Mouse (Mus musculus) forebrain, embryonic 16.5 days (tissue): ENCODE measurements around the gene Nfe2l2. TPM values are rescaled to one million over a fixed set of nuclear protein-coding genes. Genes with fewer than 3 reads are reported as not detected.

Experiments
- ATAC-seq: fragments of 200-750 bp; cut with Nextera tagmentation; 2 replicates; pipeline ENCODE4 v1.8.0; 2017; ENCODE audit warnings: mild to moderate bottlenecking, moderate library complexity
- H3K27ac ChIP-seq: fragments of 300-500 bp; sonication (generic); 2 replicates; pipeline ENCODE4 v1.5.1; 2014; ENCODE audit warnings: low read length, control low read depth
- H3K27me3 ChIP-seq: fragments of 300-500 bp; sonication (generic); replicated peaks from 2 replicates; pipeline ENCODE4 v1.6.1; 2014; ENCODE audit warnings: low read length; ENCODE audit not compliant: control insufficient read depth, insufficient read depth
- H3K36me3 ChIP-seq: fragments of 300-500 bp; sonication (generic); 2 replicates; pipeline ENCODE4 v1.6.1; 2014; ENCODE audit not compliant: control insufficient read depth, insufficient read depth
- H3K4me1 ChIP-seq: fragments of 300-500 bp; sonication (generic); replicated peaks from 2 replicates; pipeline ENCODE4 v1.6.1; 2014; ENCODE audit warnings: low read length; ENCODE audit not compliant: control insufficient read depth, insufficient read depth
- H3K4me2 ChIP-seq: fragments of 300-500 bp; sonication (generic); 2 replicates; pipeline ENCODE4 v1.6.1; 2014; ENCODE audit warnings: mild to moderate bottlenecking, low read length, control low read depth
- H3K4me3 ChIP-seq: fragments of 300-500 bp; sonication (generic); replicated peaks from 2 replicates; pipeline ENCODE4 v1.5.1; 2014; ENCODE audit warnings: mild to moderate bottlenecking, low read length, control low read depth
- H3K9ac ChIP-seq: fragments of 300-500 bp; sonication (generic); replicated peaks from 2 replicates; pipeline ENCODE4 v1.6.1; 2014; ENCODE audit warnings: low read depth, low read length, control low read depth
- H3K9me3 ChIP-seq: fragments of 300-500 bp; sonication (generic); 2 replicates; pipeline ENCODE4 v1.6.1; 2016; ENCODE audit warnings: low read length; ENCODE audit not compliant: control insufficient read depth
- WGBS: fragments of 180-500 bp; shearing (Covaris S2); extraction: QIAGEN DNeasy Blood & Tissue Kit; methylation state at CpG from one replicate; pipeline ENCODE4 v1.1.7; 2014; 5-methylcytosine and 5-hydroxymethylcytosine counted together
- polyA plus RNA-seq: library from polyadenylated mRNA; unstranded; fragments of >200 nt; fragmentation: Nextera tagmentation; extraction: Ambion mirVana; gene quantifications from 2 replicates; pipeline ENCODE4 v1.2.1, GENCODE M21; 2015

Gene Nfe2l2
- polyA plus RNA-seq, 1 experiment from 2014 or later, result 12.7 TPM

DNA sequence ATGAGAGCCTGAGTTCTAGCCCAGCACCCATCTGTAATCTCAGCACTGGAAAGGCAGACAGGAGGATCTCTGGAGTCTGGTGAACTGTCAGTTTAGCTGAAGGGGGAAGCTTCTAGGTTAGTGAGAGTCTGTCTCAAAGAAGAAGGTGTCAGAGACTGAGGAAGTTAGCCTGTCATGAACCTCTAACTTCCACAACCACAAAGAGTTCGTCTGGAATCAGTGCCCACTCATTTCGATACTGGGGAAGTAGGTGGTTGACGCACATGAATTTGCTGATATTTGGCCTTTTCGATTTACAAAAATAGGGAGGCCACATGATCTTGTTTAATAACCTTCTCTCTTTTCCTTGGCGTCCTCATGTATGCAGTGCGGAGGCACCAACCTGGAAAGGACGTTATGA lies 28.7 kb upstream of the Nfe2l2 start:
- Histone ChIP-seq H3K27ac (no peak overlapping the region), H3K9ac (no peak overlapping the region), H3K9me3 (no peaks in the 10 kb centered on the region), H3K4me1 (no peaks in the 10 kb centered on the region; the same call in 1 of the 2 replicates), H3K36me3 (no peaks in the 10 kb centered on the region), H3K27me3 (no peaks in the 10 kb centered on the region), H3K4me2 (no peak overlapping the region), H3K4me3 (no peak overlapping the region)
- ATAC-seq, result no peak
- WGBS, result 92% methylated on average over 7 of the region's 7 CpGs

DNA sequence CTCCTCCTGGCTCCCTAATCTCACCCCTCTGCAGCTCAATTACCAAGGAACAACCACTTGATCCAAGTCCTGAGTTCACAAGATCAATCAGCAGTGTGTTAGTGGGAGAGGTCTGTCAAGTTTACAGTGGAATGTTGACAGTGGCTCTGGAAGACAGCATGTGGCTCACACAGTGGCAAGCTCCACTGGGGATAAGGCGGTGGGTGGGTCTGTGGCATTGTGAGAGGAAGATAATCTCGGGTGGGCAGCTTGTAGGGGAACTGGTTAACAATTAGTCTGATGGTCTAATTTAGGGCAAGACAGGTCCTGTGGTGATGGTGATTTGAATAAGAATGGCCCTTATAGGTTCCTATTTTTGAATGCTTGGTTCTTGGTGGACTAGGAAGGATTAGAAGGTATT lies 27.5 kb upstream of the Nfe2l2 start:
- no peak overlapping the region for H3K4me3 ChIP-seq
- H3K27ac ChIP-seq, result no peak overlapping the region
- 44% methylated on average over 2 of the region's 2 CpGs for WGBS
- H3K4me1 ChIP-seq, result no peaks in the 10 kb centered on the region; the same call in 1 of the 2 replicates
- no peaks in the 10 kb centered on the region for H3K9me3 ChIP-seq
- H3K36me3 ChIP-seq, result no peaks in the 10 kb centered on the region
- H3K9ac ChIP-seq, result no peak overlapping the region
- no peaks in the 10 kb centered on the region for H3K27me3 ChIP-seq
- H3K4me2 ChIP-seq, result no peak overlapping the region
- ATAC-seq, result no peak

DNA sequence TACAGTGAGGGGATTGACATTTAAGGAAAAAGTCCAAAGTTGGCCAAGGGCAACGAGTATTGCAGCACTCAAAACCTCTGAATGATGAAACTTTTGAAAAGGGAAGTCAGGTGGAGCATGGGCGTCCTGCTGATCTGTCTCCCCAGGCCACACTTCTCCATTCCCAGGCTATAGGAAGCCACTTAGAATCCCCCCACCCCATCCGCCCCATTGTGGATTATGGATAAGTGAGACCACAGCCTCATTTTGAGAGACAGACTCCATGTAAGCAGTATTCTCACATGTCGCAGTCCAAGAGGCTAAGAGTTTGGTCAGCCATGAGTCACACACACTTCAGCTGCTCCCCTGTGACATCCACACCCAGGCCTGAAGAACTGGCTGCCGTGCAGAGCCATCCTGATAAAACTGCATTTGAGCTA lies 26.8 kb upstream of the Nfe2l2 start:
- Histone ChIP-seq H3K27ac (no peak overlapping the region), H3K36me3 (no peaks in the 10 kb centered on the region), H3K4me1 (no peaks in the 10 kb centered on the region; the same call in 1 of the 2 replicates), H3K4me2 (no peak overlapping the region), H3K9ac (no peak overlapping the region), H3K4me3 (no peak overlapping the region), H3K27me3 (no peaks in the 10 kb centered on the region), H3K9me3 (no peaks in the 10 kb centered on the region)
- WGBS, result 87% methylated on average over 5 of the region's 5 CpGs
- ATAC-seq, result no peak

DNA sequence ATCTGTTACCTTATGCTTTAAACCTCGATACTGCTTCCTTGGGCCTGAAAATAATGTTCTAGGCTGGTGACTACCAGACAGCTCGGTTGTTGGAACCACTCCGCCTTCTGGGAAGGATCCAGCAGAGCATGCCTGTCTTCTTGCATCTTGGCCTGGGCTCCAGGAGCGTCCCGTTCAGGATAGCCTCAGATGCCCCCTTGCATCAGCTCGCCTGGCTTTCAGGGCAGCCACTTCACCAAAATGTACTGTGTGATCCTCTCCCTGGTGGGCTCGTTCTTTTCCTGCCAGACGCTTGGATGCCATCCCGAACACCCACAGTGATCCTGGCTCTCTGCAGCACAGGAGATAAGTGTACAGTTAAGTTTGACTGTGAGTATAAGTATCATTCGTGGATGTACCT lies 25.6 kb upstream of the Nfe2l2 start:
- no peak for ATAC-seq
- 79% methylated on average over 10 of the region's 10 CpGs for WGBS
- H3K4me3 ChIP-seq, result no peak overlapping the region
- no peaks in the 10 kb centered on the region for H3K9me3 ChIP-seq
- no peaks in the 10 kb centered on the region; the same call in 1 of the 2 replicates for H3K4me1 ChIP-seq
- no peaks in the 10 kb centered on the region for H3K27me3 ChIP-seq
- no peak overlapping the region for H3K4me2 ChIP-seq
- H3K27ac ChIP-seq, result no peak overlapping the region
- no peak overlapping the region for H3K9ac ChIP-seq
- H3K36me3 ChIP-seq, result no peaks in the 10 kb centered on the region

DNA sequence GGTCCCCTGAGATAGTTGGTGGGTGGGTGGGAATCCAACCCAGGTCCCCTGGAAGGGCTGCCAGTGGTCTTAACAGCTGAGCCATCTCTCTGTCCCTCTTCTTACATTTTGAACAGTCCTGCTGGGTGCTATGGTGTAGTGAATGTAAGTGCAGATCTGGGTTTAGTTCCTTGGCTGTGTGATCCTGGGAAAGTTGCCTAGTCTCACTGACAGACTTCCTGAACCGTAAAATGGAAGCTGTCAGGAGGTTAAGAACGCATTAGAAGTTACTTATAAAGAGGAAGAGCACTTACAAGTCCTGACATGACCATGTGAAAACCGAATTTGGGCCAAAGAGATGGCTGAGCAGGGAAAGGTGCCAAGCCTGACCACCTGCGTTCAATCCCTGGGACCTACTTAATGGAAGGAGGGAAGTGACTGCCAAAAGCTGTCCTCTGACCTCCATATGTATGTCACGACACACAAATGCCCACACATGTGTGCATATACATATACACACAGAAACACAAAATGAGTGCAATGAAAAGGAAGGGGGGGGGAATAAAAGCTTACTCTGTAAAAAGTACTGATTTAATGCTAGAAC lies 20.5 kb upstream of the Nfe2l2 start:
- Histone ChIP-seq H3K4me1 (no peaks in the 10 kb centered on the region), H3K4me2 (no peak overlapping the region), H3K9me3 (no peaks in the 10 kb centered on the region), H3K9ac (no peak overlapping the region), H3K4me3 (no peak overlapping the region), H3K36me3 (no peaks in the 10 kb centered on the region), H3K27ac (no peak overlapping the region), H3K27me3 (no peaks in the 10 kb centered on the region)
- no peak for ATAC-seq
- 81% methylated on average over 5 of the region's 5 CpGs for WGBS

DNA sequence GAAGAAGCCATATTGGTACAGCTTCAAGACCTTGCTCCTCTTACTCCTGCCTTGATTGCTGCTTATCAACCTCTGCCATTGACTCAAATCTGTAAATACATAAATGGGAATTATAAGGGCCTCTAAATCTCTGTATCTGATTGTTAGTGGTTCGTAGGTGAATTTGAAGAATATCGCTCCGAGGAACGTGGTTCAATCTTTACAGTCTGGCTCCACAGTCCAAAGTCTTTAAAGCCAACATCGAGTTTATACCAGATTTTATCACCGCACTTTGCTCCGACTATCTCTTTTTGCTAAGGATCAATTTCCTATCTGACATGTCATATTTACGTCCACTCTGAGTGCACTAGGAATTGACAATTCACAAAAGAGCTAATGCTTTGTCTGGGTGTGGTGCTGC lies 19.0 kb upstream of the Nfe2l2 start:
- Histone ChIP-seq H3K9ac (no peak overlapping the region), H3K9me3 (no peaks in the 10 kb centered on the region), H3K27me3 (no peaks in the 10 kb centered on the region), H3K36me3 (no peaks in the 10 kb centered on the region), H3K4me1 (no peaks in the 10 kb centered on the region), H3K4me2 (no peak overlapping the region), H3K4me3 (no peak overlapping the region), H3K27ac (no peak overlapping the region)
- WGBS, result 94% methylated on average over 8 of the region's 8 CpGs
- ATAC-seq, result no peak

DNA sequence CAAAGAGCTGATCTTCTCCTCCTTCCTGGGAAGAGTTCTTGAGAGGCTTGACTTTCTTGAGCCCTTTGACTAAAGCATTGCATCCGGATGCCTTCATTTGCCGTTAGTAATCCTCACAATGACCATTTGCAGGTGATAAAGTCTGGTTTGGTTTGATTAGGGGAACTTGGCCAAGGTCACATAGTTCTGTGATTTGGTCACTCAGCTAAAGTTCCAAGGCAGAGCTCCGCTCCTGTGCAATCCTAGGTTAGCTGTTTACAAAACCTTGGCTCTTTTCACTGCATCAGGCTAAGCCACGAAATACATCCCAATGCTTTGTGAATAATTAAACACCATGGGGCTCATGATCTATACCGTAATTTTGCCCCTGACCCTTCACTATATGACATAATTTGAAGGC lies 18.5 kb upstream of the Nfe2l2 start:
- WGBS, result 83% methylated on average over 5 of the region's 5 CpGs
- Histone ChIP-seq H3K9me3 (no peaks in the 10 kb centered on the region), H3K27me3 (no peaks in the 10 kb centered on the region), H3K4me1 (no peaks in the 10 kb centered on the region), H3K4me3 (no peak overlapping the region), H3K4me2 (no peak overlapping the region), H3K27ac (no peak overlapping the region), H3K9ac (no peak overlapping the region), H3K36me3 (no peaks in the 10 kb centered on the region)
- ATAC-seq, result no peak

DNA sequence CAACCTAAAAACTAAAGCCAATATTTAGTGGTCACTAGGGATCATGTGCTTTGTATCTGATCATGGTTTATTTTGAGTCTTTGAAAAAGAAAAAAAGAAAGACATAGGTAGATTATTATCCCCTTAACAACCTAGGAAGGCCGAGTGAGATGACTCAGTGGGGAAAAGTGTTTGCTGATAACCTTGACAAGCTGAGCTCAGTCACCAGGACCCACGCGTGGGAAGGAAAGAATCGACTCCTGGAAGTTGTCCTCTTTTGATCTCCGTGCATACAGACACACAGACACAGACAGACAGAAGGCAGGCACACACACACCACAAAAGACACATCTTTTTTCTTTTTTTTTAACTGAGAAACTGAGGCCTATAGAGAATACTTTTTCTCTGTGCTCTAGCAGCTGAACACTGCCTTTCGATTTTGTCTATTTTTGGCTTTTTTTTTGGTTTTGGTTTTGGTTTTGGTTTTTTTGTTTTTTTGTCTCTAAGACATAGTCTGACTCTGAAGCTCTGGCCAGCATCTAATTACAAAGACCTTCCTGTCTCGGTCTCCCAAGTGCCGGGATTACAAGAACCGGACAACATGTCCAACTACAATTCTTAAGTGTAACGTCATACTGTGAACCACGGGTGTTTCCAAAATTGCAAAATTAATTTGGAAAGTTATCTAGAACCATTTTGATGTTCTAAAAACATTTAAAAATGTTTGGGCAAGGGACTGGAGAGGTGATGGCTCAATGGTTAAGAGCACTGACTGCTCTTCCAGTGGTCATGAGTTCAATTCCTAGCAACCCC lies 16.0 kb upstream of the Nfe2l2 start:
- Histone ChIP-seq H3K27ac (no peak overlapping the region), H3K9ac (no peak overlapping the region), H3K9me3 (no peaks in the 10 kb centered on the region), H3K27me3 (no peaks in the 10 kb centered on the region), H3K4me3 (no peak overlapping the region), H3K4me1 (no peaks in the 10 kb centered on the region), H3K4me2 (no peak overlapping the region), H3K36me3 (no peaks in the 10 kb centered on the region)
- WGBS, result 89% methylated on average over 11 of the region's 11 CpGs
- ATAC-seq, result no peak

DNA sequence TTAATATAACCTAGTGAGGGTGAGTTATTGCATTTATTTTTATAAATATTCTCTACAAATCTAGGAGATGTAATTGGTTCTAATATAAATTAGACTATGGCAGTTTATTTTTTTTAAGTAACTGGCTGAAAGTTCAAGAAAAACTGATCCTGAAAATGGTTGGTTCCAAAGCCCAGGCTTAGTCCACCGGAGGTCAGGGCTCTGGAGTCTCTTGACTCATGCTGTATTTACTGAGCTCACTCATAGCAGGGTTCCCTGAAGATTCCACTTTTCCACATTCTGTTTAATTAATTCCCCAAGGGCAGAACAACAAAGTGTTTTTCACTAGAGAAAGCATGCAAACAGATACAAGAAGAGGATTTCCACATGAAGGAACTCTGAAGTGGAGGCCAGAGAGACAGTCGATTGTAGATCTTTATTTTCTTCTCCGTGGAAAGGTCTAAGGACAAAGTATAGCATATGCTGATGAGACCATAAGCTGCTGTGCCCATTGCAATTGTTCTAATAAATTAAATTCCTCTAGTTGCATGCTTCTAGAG lies 15.0 kb upstream of the Nfe2l2 start:
- ATAC-seq, result no peak
- 74% methylated on average over 3 of the region's 3 CpGs for WGBS

More for the DNA sequence above, 15.0 kb upstream of the Nfe2l2 start:
- H3K36me3 ChIP-seq, result no peaks in the 10 kb centered on the region
- H3K9ac ChIP-seq, result no peak overlapping the region
- no peaks in the 10 kb centered on the region for H3K4me1 ChIP-seq
- no peaks in the 10 kb centered on the region for H3K27me3 ChIP-seq
- no peak overlapping the region for H3K4me3 ChIP-seq
- no peak overlapping the region for H3K27ac ChIP-seq
- H3K9me3 ChIP-seq, result no peaks in the 10 kb centered on the region
- H3K4me2 ChIP-seq, result no peak overlapping the region
